9 mouse cellular contexts compared by ENCODE assay signal in genomic region chr1:151177937-151178271, GRCm38 (mm10). TPM values are rescaled to one million over a fixed set of nuclear protein-coding genes. Genes with fewer than 3 reads are reported as not detected.
DNase-seq lines count a peak whose midpoint lies in the region; ATAC-seq and TF ChIP-seq lines count a peak whose summit lies in the region.
"Had no signal": no experiment of that assay in that cellular context is flagged by ENCODE, and none has a peak within 500 bp of the region (broad histone marks: within the 10 kb centered on the region; RNA-seq: fewer than 3 reads in every experiment).

No protein-coding gene starts in this region.

- WGBS in liver, embryonic 12.5 days (ENCODE audit: insufficient replicate concordance) = 14% methylated on average over 4 of the region's 4 CpGs

- H3K9me3 ChIP-seq in liver, embryonic 12.5 days (replicated peaks) = no peaks in the 10 kb centered on the region

- H3K27me3 ChIP-seq in liver, embryonic 12.5 days (replicated peaks) = no peaks in the 10 kb centered on the region

- H3K4me2 ChIP-seq in liver, embryonic 12.5 days = peak overlapping the region; percentile 80

- no peaks in the 10 kb centered on the region for H3K36me3 ChIP-seq in liver, embryonic 12.5 days

- intact Hi-C loops in gastrocnemius, adult 2 months (cut with DNase I) = no loop called here
- intact Hi-C loops in gastrocnemius, postnatal 36 days (cut with DNase I) = no loop called here
- intact Hi-C loops in left cerebral cortex, postnatal 36 days (cut with DNase I) = loop anchor here (10.0 kb wide), 1 partner anchor 93 kb away; no protein-coding TSS in a partner anchor

- TF ChIP-seq CTCF in gastrocnemius, adult 2 months (IDR thresholded peaks at IDR 0.05) = no peak

- DNase-seq in gastrocnemius, adult 2 months = no peak
- no peak for DNase-seq in gastrocnemius, postnatal 36 days
- peak; percentile 35 for DNase-seq in thymus, postnatal 25 days
- no peak for DNase-seq in thymus, postnatal 36 days
- no peak for DNase-seq in left cerebral cortex, postnatal 36 days (ENCODE audit: low spot score in 2 of 2)
- no peak for DNase-seq in cerebellum, adult 9-11 months

- H3K27ac ChIP-seq in gastrocnemius, adult 2 months = 0 out of 2 replicates have a peak overlapping the region, but pooled peaks have one; percentile 29
- peak overlapping the region; percentile 95 for H3K27ac ChIP-seq in liver, embryonic 12.5 days

- peaks cover 59% of the 10 kb centered on the region for H3K4me1 ChIP-seq in liver, embryonic 12.5 days

- H3K9ac ChIP-seq in liver, embryonic 12.5 days = peak overlapping the region; percentile 68; the same call in 1 of the 2 replicates

- peak; percentile 71 for ATAC-seq in liver, embryonic 12.5 days
- no peak for ATAC-seq in CD4-positive, CD25-positive, alpha-beta regulatory T cell, adult 4 months

- H3K4me3 ChIP-seq in gastrocnemius, adult 2 months = peak overlapping the region; percentile 12
- H3K4me3 ChIP-seq in liver, embryonic 12.5 days = peak overlapping the region; percentile 48

RNA-seq across cellular contexts. Expression of gene Gm47985, which starts 4.4 kb away (rescaled TPM):
- total RNA-seq in gastrocnemius, adult 2 months (2021) = not detected
- total RNA-seq in gastrocnemius, postnatal 36 days (2021) = not detected
- polyA plus RNA-seq in liver, embryonic 12.5 days (2016; fragmentation: Nextera tagmentation; extraction: Ambion mirVana) = 3.7 and 4.1 TPM in 2 replicates
- not detected for polyA plus RNA-seq in CD4-positive, CD25-positive, alpha-beta regulatory T cell, adult 4 months (2017; shearing (Covaris generic))
- total RNA-seq in left cerebral cortex, postnatal 36 days (2021) = not detected

RNA-seq across cellular contexts. Expression of gene Gm8947, which starts 14.3 kb away (rescaled TPM):
- under 1 TPM in 1 of 2 experiments, not detected in 1; 0.28 TPM for total RNA-seq in gastrocnemius, adult 2 months (2021)
- total RNA-seq in gastrocnemius, postnatal 36 days (2021) = under 1 TPM in 1 of 2 experiments, not detected in 1; 0.15 TPM
- polyA plus RNA-seq in liver, embryonic 12.5 days (2016; fragmentation: Nextera tagmentation; extraction: Ambion mirVana) = 1.2 and 1.7 TPM in 2 replicates
- not detected for polyA plus RNA-seq in CD4-positive, CD25-positive, alpha-beta regulatory T cell, adult 4 months (2017; shearing (Covaris generic))
- total RNA-seq in left cerebral cortex, postnatal 36 days (2021) = not detected
- total RNA-seq: common myeloid progenitor, adult 5-6 weeks had no signal

RNA-seq across cellular contexts. Expression of gene Gm47995, which starts 20.3 kb away (rescaled TPM):
- not detected for total RNA-seq in gastrocnemius, adult 2 months (2021)
- total RNA-seq in gastrocnemius, postnatal 36 days (2021) = under 1 TPM in 1 of 2 experiments, not detected in 1; 0.69 TPM
- 0.85 and 1.1 TPM in 2 replicates for polyA plus RNA-seq in liver, embryonic 12.5 days (2016; fragmentation: Nextera tagmentation; extraction: Ambion mirVana)
- not detected for polyA plus RNA-seq in CD4-positive, CD25-positive, alpha-beta regulatory T cell, adult 4 months (2017; shearing (Covaris generic))
- not detected for total RNA-seq in left cerebral cortex, postnatal 36 days (2021)
- total RNA-seq: common myeloid progenitor, adult 5-6 weeks had no signal

RNA-seq across cellular contexts. Expression of gene 3110040M04Rik, which starts 26.0 kb away (rescaled TPM):
- under 1 TPM; 0.43 to 0.59 TPM for total RNA-seq in gastrocnemius, adult 2 months (2021)
- not detected for total RNA-seq in gastrocnemius, postnatal 36 days (2021)
- polyA plus RNA-seq in liver, embryonic 12.5 days (2016; fragmentation: Nextera tagmentation; extraction: Ambion mirVana) = 1.3 and 1.6 TPM in 2 replicates
- polyA plus RNA-seq in CD4-positive, CD25-positive, alpha-beta regulatory T cell, adult 4 months (2017; shearing (Covaris generic)) = not detected
- not detected for total RNA-seq in left cerebral cortex, postnatal 36 days (2021)
- total RNA-seq: common myeloid progenitor, adult 5-6 weeks had no signal

RNA-seq across cellular contexts. Expression of gene Gm47996, which starts 32.0 kb away (rescaled TPM):
- under 1 TPM in 1 of 2 experiments, not detected in 1; 0.28 TPM for total RNA-seq in gastrocnemius, adult 2 months (2021)
- under 1 TPM in 1 of 2 experiments, not detected in 1; 0.31 TPM for total RNA-seq in gastrocnemius, postnatal 36 days (2021)
- 0.35 and 0.83 TPM in 2 replicates for polyA plus RNA-seq in liver, embryonic 12.5 days (2016; fragmentation: Nextera tagmentation; extraction: Ambion mirVana)
- not detected for polyA plus RNA-seq in CD4-positive, CD25-positive, alpha-beta regulatory T cell, adult 4 months (2017; shearing (Covaris generic))
- not detected for total RNA-seq in left cerebral cortex, postnatal 36 days (2021)
